Mouse (Mus musculus) heart, adult 2 months (tissue): ENCODE data around the gene Psap.

Experiments used
- CTCF ChIP-seq: fragments of 200-600 bp; IDR thresholded peaks from 2 replicates; pipeline ENCODE4 v1.8.1; 2022; ENCODE audit warnings: antibody characterized with exemption, mild to moderate bottlenecking, moderate library complexity
- POLR2A ChIP-seq: fragments of 200-500 bp; IDR thresholded peaks from 2 replicates; pipeline ENCODE4 v1.6.1; 2011; ENCODE audit warnings: mild to moderate bottlenecking, low read depth, low read length, control low read depth; ENCODE audit not compliant: insufficient read depth

- TF ChIP-seq CTCF (no peak), POLR2A (no peak)
Measured at GRCm38 (mm10) chr10:60273382-60273781, 4.0 kb upstream of the Psap start.
